Mouse (Mus musculus) T-helper 1 cell (primary cell): ENCODE measurements around the gene Kat6b.

ENCODE experiments used
- in situ Hi-C: fragments of 300-600 bp; cut with MboI, MseI; formaldehyde crosslinking; loops from one replicate; pipeline ENCODE4 v1.15.1; 2025; ENCODE audit warnings: high pct_unique_total_duplicates

The Kat6b gene

DNA sequence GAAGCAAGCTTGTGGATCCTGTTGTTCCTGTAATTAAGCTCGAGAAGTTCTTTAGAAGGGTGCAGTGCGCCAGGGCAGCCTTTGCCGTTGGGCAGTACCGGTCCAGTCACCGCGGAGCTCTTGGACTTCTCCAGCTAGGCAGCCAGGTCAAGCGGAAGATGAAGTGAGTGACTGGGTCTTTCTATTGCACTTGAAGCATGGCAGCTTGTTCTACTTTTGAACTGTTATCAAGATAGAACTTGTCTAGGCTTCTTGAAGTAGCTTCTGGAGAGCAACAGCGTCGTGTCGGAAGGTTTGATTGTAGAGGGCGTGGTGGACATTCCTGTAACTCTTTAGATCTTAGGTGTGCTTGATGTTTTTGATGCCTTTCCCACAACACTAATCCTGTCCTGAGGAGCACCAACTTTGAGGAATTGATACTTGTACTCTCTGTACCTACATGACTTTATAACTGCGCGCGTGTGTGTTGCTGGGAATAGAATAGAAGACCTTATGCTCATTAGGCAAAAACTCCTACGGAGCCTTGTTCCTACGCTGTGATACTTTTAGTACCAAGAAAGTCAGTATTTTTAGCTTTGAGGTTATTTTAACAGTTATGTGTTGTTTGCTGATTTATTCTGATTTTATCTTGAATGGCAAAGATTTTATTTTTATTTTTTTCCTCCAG is 41.2 kb downstream of the Kat6b start:
- in situ Hi-C loops = no loop called here

DNA sequence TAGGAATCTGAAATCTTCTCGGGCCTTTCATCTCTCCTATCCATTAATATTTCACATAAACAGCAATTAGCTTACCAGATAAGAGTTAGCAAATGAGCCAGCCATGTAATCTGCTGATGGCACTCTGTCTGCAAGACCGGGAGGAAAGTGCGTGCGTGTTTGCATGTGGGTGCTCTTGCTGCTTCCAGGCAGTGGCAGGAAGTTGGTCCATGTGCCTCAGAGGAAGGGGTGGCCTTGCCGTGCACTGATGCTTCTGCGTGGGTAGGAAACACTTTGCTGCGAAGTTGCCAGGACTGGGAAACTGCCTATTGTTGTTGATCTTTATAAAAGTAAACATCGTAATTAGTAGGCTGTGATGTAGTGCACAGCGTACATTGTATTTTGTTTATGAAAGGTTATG is 42.0 kb downstream of the Kat6b start:
- in situ Hi-C loops = no loop called here

DNA sequence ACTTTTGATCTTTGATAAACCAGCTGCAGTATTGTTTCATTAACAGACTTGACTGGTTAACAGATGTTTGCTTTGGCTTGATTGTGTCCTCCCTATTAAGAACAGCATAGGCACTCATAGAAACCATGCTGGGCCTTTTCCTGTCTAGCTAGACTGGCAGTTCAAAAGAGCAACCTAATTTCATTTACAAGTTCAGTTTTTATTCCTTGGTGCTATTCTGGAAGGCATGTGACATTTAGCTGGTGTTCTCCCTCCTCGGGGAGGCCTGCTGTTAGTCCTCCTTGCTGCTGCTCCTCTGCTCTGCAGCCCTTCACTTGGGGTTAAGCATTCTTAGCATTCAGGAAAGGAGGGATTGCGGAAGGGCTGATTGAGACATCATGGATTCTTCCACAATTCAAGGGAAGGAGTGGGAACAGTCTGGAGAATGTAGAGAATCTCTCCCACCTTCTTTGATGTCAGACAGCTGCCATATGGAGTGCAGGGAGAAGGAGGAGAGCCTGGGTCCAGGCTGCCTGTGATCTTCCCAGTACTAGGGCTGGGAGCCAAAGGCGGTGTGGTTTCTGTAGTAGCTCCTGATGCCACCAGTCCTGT is 42.7 kb downstream of the Kat6b start:
- in situ Hi-C loops = no loop called here

DNA sequence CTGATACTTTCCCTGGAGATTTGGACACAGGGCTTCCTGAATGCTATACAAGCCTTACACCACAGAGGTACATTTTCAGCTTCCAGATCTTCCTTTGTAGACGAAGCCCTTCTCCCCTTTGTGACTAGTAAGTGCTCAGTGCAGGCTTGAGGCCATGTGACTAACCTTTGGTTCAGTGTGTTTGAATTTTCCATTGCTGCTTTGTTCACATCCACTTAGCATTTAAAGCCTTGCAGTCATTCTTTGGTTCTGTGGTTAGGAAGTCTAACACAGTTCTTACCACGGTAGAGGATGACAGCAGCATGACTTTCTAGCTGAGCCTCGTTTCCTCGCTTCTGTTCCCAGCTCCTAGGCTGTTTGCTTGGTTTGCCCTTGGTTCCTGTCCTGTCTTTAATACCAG is 44.4 kb downstream of the Kat6b start:
- in situ Hi-C loops = no loop called here

DNA sequence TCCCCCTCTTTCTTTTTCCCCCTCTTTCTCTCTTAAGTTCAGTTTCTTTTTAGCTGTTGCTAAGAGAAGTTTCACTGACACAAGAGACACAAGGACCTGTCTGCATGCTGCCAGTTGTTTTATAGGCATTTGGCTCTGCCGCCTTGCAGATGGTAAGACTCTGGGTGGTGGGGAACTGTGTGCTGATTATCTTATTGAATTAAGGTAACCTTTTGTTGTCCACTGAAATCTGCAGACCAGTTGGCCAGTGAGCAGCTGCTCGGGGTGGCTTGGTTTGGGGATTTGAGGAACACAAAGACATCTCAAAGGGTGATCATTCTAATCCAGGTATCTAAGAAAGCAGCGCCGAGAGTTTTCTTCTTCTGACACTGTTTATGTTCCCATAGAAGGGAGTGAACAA is 52.3 kb downstream of the Kat6b start:
- in situ Hi-C loops = loop anchor here (5.0 kb wide), 1 partner anchor 224 kb away; no protein-coding TSS in a partner anchor

DNA sequence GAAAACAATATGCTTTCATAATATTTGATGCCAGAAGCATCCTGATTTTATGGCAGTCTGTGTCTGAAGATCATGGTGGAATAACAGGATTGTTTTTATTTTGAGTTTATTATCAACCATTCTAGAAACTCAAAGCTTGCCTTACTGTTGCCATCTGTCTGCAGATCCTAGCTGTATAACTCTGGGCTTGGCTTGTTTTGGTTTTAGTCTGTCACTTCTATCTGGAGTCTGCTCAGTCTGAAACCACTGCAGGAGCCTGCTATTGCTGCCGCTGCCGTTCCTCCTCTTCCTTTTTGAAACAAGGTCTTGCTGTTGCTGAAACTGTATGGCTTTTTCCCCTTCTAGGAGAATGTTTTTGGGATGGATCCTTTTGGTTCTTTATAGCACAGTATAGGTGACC is 52.8 kb downstream of the Kat6b start:
- in situ Hi-C loops = loop anchor here (5.0 kb wide), 1 partner anchor 223 kb away; no protein-coding TSS in a partner anchor

DNA sequence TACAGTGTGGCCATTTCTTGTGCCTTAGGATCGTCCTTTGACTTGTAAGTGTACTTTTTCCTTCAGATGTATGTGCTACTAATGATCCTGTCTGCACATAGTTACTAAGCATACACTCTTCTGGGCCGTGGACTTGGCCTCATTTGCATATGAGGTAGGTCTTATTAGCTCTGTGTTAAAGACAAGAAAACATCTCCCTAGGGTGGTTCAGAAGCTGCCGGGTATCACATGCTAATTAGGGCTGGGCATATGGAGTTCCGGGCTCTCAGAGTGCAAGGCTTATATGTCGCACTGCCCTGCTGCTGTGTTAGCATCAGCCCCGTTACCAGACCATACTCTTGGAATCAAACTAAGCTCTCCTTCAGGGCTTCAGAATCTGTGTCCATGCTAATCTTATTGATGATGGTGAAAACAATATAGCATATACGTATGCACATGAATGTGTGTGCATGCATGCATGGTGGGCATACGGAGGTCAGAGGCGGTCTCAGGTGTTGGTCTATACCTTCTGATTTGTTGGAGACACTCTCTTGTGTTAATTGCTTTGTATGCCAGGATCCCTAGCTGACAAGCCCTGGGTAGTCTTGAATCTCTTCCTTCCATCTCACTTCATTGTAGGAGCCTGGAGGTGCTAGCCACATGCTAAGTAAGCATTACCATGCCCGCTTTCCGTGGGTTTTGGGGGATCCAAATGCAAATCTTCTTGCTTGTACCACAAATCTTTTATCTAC is 53.5 kb downstream of the Kat6b start:
- in situ Hi-C loops = loop anchor here (5.0 kb wide), 1 partner anchor 223 kb away; no protein-coding TSS in a partner anchor

DNA sequence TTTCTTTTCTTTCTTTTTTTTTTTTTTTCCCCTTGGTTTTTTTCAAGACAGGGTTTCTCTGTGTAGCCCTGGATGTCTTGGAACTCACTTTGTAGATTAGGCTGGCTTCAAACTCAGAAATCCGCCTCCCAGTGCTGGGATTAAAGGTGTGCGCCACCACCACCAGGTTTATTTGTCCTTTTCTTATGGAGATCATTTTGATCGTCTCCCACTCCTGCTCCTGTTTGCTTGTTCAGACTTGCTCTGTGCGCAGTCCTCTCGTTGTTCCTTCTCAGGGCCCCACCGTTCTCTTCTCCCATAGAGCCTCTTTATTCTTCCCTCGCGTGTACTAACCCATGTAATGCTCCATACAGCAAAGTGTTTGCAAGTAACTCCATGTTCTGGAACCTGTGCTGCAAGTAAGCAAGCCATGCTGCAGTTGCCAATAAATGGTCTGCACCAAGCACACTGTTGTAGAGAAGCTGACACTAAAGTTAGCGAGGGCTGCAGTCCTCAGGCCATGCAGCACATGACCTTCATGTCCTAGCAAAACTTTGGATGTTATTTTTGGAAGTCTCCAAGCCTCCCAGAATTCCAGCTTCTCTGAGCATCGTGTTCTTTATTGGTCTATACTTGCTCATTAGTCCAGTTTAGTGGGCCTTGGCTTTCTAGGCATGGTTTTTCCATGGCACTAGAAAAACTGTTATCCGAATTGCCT is 55.4 kb downstream of the Kat6b start:
- in situ Hi-C loops = no loop called here

DNA sequence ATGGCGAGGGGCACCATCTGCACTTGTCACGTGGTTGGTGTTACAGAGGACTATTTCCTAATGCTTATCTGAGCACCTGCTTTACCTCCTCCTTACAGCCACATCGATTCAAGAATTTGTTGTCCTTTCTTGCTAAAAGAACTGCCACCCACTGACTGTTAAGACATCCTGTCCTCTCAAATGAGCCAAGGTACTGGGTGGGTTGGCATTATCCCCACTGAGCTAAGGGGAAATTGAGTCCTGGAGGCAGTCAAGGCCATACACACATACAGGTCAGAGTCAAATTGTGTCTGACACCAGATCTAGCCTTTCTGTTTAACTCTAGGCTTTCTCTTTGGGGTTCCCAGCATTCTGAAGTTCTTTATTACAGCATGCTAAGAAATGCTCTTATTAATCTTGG is 56.6 kb downstream of the Kat6b start:
- in situ Hi-C loops = no loop called here

DNA sequence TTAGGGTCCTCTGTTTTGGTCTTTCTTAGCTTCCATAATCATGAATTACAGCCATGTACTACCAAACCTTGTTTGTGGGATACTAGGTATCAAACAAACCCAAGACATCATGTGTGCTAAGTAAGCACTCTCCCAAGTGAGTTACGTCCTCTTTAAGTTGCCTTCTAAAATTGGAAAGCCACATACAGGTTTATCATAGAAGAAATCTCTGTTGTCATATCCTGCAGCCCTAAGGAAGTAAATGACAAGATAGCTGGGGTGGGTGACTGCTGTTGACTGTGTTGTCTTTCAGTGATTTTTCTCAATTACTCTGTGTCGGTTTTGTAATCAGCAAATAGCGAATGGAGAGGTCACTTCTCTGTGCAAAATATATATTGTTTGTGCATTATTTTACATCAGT is 58.5 kb downstream of the Kat6b start:
- in situ Hi-C loops = loop anchor here (10.0 kb wide), 1 partner anchor 385 kb away; no protein-coding TSS in a partner anchor

DNA sequence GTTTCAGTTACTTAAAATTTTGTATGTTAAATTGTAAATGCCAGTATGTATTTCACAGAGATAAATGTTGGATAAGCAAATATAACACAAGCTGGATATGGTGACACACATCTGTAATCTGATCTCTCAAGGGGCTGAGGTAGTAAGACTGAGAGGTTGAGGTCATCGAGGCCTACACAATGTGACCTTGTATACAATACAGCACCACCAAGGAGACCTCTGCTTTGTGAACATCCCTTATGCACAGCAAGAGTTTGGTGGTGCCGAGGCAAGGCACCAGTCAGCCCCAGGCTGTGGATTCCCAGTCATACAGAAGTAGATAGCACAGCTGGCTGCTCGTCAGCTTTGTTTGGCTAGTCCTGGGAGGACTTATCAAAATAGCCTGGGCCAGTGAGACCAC is 59.1 kb downstream of the Kat6b start:
- in situ Hi-C loops = loop anchor here (10.0 kb wide), 1 partner anchor 384 kb away; no protein-coding TSS in a partner anchor

DNA sequence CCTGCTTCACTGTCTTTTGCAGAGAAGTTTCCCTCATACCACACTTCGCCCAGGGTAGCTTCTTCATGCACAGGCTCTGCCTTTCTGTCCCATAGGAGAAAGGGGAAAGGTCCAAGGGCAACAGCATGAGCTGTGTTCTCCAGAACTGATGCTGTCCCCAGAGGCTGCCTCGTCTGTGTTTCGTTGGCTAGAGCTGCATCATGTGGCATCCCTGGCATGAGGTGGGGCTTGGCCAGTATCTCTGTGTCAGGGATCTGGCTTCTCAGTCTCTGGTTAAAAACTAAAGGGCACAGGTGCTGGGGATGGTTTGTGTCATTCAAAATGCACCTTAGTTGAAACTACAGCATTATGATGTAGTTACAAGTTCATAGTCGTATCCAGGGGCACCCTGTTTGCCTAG is 64.3 kb downstream of the Kat6b start:
- in situ Hi-C loops = loop anchor here (10.0 kb wide), 1 partner anchor 379 kb away; no protein-coding TSS in a partner anchor

DNA sequence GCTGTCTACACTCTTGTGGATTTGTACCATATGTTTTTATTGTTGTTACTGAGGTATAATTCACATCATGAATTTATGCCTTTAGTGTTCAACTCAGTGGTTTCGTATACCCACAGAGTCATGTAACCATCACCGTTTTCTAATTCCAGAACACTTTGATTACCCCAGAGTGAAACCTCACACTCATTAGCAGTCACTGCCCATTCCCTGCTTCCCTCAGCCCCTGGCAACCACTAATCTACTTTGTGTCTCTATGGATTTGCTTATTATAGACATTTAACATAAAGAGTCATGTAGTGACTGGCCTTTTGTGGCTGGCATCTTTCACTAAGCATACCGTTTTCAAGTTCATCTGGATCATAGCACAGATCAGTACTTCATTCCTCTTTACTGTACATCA is 65.1 kb downstream of the Kat6b start:
- in situ Hi-C loops = loop anchor here (10.0 kb wide), 1 partner anchor 378 kb away; no protein-coding TSS in a partner anchor

DNA sequence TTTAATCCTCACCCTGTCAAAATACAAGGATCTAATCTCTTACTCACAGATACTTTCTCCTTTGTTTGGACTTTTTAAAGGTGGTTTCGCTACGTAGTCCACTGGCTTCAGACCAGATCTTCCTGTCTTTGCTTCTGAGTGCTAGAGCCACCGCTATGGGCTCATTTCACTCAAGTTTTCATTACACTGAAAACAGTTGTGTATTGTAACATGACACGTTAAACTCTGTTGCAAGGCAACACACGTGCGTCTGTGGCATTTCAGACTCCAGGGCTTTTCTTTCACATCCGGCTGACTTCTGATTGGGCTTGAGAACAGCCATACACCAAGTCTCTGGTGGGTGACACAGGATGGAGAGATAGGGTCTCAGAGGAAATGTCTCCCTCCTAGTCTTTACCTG is 66.1 kb downstream of the Kat6b start:
- in situ Hi-C loops = loop anchor here (10.0 kb wide), 1 partner anchor 378 kb away; no protein-coding TSS in a partner anchor

DNA sequence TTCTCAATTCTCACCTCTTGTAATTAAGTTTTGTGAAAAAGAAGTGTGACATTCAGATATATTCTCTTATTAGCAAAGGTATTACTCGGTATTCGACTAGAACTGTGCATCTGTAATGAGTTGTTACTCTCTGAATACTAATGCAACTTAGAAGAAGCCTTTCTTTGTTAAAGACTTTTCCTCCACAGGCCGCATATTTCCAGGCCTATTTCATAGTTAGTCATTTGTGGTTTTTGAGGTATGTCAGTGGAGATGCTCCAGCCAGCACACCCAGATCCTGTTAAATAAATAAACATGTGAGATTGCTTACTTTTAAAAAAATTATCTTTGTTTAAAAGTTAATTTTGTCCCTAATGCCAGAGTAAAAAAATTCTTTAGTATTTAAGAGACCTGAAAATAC is 66.7 kb downstream of the Kat6b start:
- in situ Hi-C loops = loop anchor here (10.0 kb wide), 1 partner anchor 377 kb away; no protein-coding TSS in a partner anchor

DNA sequence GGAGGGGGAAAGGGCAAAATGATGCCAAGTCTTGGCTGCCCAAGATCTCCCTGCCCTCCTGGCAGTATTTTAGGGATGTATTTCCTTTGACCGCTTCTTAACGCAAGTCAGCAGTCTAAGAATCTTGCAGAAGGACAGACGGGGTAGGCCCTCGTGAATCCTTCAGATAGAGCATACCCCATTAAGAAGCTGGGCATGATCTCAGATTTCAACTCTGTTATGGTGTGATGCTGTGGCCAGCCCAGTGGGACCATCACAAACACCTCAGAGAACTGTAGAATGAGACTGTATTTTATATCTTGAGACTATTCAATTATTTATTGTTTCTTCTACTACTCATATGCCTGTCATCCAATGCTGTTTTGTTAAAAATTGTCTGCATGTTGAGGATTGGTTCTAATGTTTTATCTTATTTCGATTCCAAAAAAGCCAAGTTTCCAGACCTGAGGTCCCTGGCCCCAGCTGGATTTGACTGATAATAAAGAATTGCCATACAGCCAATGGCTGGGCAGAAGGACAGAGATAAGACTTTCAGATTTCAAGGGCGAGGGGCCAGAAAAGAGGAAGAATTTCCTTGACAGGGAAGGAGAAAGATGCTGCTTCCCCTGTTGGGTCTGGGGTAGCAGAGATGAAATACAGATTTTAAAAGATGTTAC is 67.8 kb downstream of the Kat6b start:
- in situ Hi-C loops = loop anchor here (10.0 kb wide), 1 partner anchor 376 kb away; no protein-coding TSS in a partner anchor

DNA sequence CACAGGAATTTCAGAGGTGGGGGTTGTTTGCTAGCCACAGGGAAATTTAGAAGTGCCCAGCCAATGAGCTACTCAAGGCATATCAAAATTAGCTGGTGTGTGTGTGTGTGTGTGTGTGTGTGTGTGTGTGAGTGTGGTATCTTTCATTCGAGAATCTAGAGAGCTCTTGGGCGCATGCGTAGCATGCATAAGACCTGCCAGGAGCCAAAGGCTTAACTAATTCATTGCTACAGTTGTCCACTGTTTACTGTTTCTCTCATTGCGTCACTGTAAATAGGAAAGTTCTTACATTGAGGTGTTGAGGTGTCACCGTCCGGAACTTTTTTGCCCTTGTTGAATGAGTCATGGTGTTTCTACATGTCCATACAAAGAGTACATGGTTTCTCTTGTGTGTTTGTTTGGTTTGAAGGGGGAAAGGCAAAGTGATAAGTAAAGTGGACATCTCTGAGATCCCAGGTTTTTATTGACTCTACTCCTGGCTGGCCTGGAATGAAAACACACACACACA is 68.4 kb downstream of the Kat6b start:
- in situ Hi-C loops = loop anchor here (10.0 kb wide), 1 partner anchor 375 kb away; no protein-coding TSS in a partner anchor

DNA sequence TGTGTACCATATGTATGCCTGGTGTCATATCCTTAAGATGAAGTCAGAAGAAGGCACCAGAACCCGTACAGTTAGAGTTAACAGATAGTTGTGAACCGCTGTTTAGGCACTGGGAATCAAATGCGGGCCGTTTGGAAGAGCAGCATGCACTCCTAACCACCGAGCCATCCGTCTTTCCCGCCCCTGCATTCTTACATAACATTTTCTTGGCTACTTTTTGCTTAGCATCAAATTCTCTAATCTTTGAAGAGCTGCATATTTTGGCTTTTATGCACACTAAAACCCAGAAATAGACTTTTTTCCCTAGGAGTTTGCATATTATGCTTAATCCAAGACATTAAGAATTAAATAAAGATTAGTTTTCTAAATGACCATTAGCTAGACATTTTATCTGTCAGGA is 69.3 kb downstream of the Kat6b start:
- in situ Hi-C loops = no loop called here

DNA sequence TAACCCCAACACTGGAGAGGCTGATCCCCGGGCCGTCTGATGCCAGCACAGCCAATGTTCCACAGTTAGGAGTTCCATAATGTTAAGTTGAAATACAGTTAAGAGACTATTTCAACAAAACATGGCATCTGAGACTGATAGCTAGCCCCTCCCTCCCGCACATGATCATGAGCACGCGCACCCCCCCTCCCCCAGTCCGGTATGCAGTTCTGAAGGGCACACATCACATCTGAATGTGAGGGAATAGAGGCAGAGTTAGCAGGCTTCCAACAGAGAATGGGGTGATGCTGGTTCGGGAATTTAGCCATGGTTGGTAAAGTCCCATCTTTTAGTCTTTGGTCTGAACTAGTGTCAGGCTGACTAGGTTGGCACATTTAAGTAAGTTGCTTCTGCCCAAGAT is 70.4 kb downstream of the Kat6b start:
- in situ Hi-C loops = no loop called here

DNA sequence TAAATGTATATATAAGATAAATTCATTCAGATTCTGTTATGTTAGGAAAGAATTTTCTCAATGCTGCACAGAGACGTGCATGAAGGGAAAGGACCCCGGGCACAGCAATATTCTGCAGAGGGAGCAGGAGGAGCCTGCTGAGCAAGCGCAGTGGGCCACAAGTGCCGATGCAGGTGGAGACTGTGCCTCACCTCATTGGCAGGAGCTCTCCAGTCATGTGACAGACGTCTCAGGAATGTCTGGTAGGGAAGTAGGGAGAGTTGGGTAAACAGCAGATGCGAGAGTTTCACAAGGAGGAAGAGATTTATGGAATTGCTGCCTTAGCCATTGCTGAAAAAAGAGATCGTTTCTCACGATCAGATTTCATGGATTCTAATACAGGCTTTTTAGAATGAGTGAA is 71.7 kb downstream of the Kat6b start:
- in situ Hi-C loops = no loop called here

DNA sequence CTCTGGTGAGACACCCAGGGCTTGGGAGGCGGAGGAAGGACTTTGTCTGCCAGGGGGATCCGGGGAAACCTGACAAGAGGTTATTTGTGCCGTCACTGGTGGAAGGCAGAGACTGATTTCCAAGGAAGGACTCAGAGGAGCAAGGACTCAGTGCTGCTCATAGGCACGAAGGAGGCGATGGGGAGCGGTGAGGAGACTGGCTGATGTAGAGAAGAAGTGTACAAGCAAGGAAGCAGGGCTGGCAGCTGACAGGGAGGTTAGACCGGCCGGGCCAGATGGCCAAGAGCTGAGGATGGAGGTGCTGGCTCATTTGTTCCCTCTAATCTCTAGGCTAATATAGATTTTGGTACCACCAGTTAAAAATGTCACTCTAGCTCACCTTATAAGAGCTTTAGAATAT is 72.8 kb downstream of the Kat6b start:
- in situ Hi-C loops = no loop called here
